Mouse (Mus musculus): ENCODE results near the gene Cadps. TPM values are rescaled to one million over a fixed set of nuclear protein-coding genes. Genes with fewer than 3 reads are reported as not detected.

Gene Cadps
- polyA plus RNA-seq, 1 experiment, result not detected

- TF ChIP-seq MAX (IDR thresholded peaks at IDR 0.05) (no peak), MYOG (IDR thresholded peaks at IDR 0.05; ENCODE audit: control insufficient read depth, extremely low read depth, insufficient read length) (no peak), FOSL1 (IDR thresholded peaks at IDR 0.05; ENCODE audit: insufficient read depth, low read length, poor library complexity, severe bottlenecking) (no peak), MYOD1 (IDR thresholded peaks at IDR 0.05; ENCODE audit: control insufficient read depth, insufficient read length, low read depth) (no peak), CTCF (IDR thresholded peaks at IDR 0.05; ENCODE audit: control insufficient read depth, insufficient read depth, insufficient read length) (no peak), USF1 (IDR thresholded peaks at IDR 0.05; ENCODE audit: low read depth) (no peak), CEBPB (IDR thresholded peaks at IDR 0.05; ENCODE audit: low read depth) (no peak)
- Histone ChIP-seq H3ac (ENCODE audit: control insufficient read depth, insufficient read length, low read depth) (no peak overlapping the region), H3K36me3 (ENCODE audit: control insufficient read depth, insufficient read depth) (no peaks in the 10 kb centered on the region), H3K4me3 (ENCODE audit: insufficient read depth, poor library complexity, severe bottlenecking) (no peak overlapping the region), H3K79me2 (ENCODE audit: control insufficient read depth, insufficient read depth) (no peaks in the 10 kb centered on the region), H3K79me3 (ENCODE audit: low read depth) (no peaks in the 10 kb centered on the region), H3K27me3 (ENCODE audit: control insufficient read depth, insufficient read depth, insufficient read length) (peaks cover 49% of the 10 kb centered on the region)
Measured at GRCm38 (mm10) chr14:12337998-12338809, 484.7 kb downstream of the Cadps start.

- no peak for TF ChIP-seq MAX (IDR thresholded peaks at IDR 0.05)
- no peak for TF ChIP-seq MYOD1 (IDR thresholded peaks at IDR 0.05; ENCODE audit: control insufficient read depth, insufficient read length, low read depth)
- TF ChIP-seq USF1 (IDR thresholded peaks at IDR 0.05; ENCODE audit: low read depth), result no peak
- no peak for TF ChIP-seq FOSL1 (IDR thresholded peaks at IDR 0.05; ENCODE audit: insufficient read depth, low read length, poor library complexity, severe bottlenecking)
- no peak for TF ChIP-seq CTCF (IDR thresholded peaks at IDR 0.05; ENCODE audit: control insufficient read depth, insufficient read depth, insufficient read length)
- TF ChIP-seq CEBPB (IDR thresholded peaks at IDR 0.05; ENCODE audit: low read depth), result no peak
- no peak for TF ChIP-seq MYOG (IDR thresholded peaks at IDR 0.05; ENCODE audit: control insufficient read depth, extremely low read depth, insufficient read length)
- Histone ChIP-seq H3K79me2 (ENCODE audit: control insufficient read depth, insufficient read depth) (no peaks in the 10 kb centered on the region), H3K27me3 (ENCODE audit: control insufficient read depth, insufficient read depth, insufficient read length) (peaks cover 44% of the 10 kb centered on the region), H3K4me3 (ENCODE audit: insufficient read depth, poor library complexity, severe bottlenecking) (no peak overlapping the region), H3ac (ENCODE audit: control insufficient read depth, insufficient read length, low read depth) (no peak overlapping the region), H3K79me3 (ENCODE audit: low read depth) (no peaks in the 10 kb centered on the region), H3K36me3 (ENCODE audit: control insufficient read depth, insufficient read depth) (no peaks in the 10 kb centered on the region)
Measured at GRCm38 (mm10) chr14:12337421-12337997, 485.4 kb downstream of the Cadps start.

GRCm38 (mm10) chr14:12334925-12335324, 488.0 kb downstream of the Cadps start:
- Histone ChIP-seq H3K4me3 (ENCODE audit: insufficient read depth, poor library complexity, severe bottlenecking) (no peak overlapping the region), H3K79me2 (ENCODE audit: control insufficient read depth, insufficient read depth) (no peaks in the 10 kb centered on the region), H3ac (ENCODE audit: control insufficient read depth, insufficient read length, low read depth) (no peak overlapping the region), H3K36me3 (ENCODE audit: control insufficient read depth, insufficient read depth) (no peaks in the 10 kb centered on the region), H3K79me3 (ENCODE audit: low read depth) (no peaks in the 10 kb centered on the region), H3K27me3 (ENCODE audit: control insufficient read depth, insufficient read depth, insufficient read length) (peaks cover 22% of the 10 kb centered on the region)
- TF ChIP-seq USF1 (IDR thresholded peaks at IDR 0.05; ENCODE audit: low read depth) (no peak), MAX (IDR thresholded peaks at IDR 0.05) (no peak), FOSL1 (IDR thresholded peaks at IDR 0.05; ENCODE audit: insufficient read depth, low read length, poor library complexity, severe bottlenecking) (no peak), MYOG (IDR thresholded peaks at IDR 0.05; ENCODE audit: control insufficient read depth, extremely low read depth, insufficient read length) (no peak), CEBPB (IDR thresholded peaks at IDR 0.05; ENCODE audit: low read depth) (no peak)

GRCm38 (mm10) chr14:12333622-12334021, 489.3 kb downstream of the Cadps start:
- peaks cover 13% of the 10 kb centered on the region for H3K27me3 ChIP-seq (ENCODE audit: control insufficient read depth, insufficient read depth, insufficient read length)
- H3K79me2 ChIP-seq (ENCODE audit: control insufficient read depth, insufficient read depth), result no peaks in the 10 kb centered on the region

More at GRCm38 (mm10) chr14:12333622-12334021, 489.3 kb downstream of the Cadps start:
- no peak overlapping the region for H3ac ChIP-seq (ENCODE audit: control insufficient read depth, insufficient read length, low read depth)
- no peaks in the 10 kb centered on the region for H3K36me3 ChIP-seq (ENCODE audit: control insufficient read depth, insufficient read depth)
- no peak overlapping the region for H3K4me3 ChIP-seq (ENCODE audit: insufficient read depth, poor library complexity, severe bottlenecking)
- no peak for TF ChIP-seq FOSL1 (IDR thresholded peaks at IDR 0.05; ENCODE audit: insufficient read depth, low read length, poor library complexity, severe bottlenecking)
- no peak for TF ChIP-seq MYOG (IDR thresholded peaks at IDR 0.05; ENCODE audit: control insufficient read depth, extremely low read depth, insufficient read length)
- TF ChIP-seq CTCF (IDR thresholded peaks at IDR 0.05; ENCODE audit: control insufficient read depth, insufficient read depth, insufficient read length), result no peak
- TF ChIP-seq MYOD1 (IDR thresholded peaks at IDR 0.05; ENCODE audit: control insufficient read depth, insufficient read length, low read depth), result no peak
- no peak for TF ChIP-seq CEBPB (IDR thresholded peaks at IDR 0.05; ENCODE audit: low read depth)
- TF ChIP-seq MAX (IDR thresholded peaks at IDR 0.05), result no peak
- no peak for TF ChIP-seq USF1 (IDR thresholded peaks at IDR 0.05; ENCODE audit: low read depth)
- H3K79me3 ChIP-seq (ENCODE audit: low read depth), result no peaks in the 10 kb centered on the region
